8 mouse cellular contexts compared by ENCODE assay signal in the genomic region with DNA sequence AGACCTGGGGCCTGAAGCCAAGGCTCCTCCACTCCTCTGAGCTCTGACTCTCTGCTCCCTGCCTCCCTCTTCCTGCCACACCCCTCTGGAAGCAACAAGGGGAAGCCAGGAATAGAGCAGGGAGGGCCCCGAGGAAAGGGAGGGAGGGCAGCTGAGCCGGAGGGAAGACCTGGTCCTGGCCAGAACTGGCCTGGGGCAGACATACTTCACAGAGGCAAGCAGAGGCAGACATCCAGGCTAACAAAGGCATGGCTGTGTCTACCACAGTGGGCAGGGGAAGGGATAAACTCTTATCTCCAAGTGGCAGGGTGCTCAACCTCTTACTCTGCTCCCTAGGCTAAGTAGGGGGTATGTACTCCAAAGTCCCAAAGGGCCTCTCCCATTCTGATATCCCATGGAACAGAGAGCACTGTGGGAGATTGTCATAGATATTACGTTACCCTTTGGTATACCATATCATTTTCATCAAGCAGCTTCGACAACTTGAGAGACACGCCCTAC. TPM values are rescaled to one million over a fixed set of nuclear protein-coding genes. Genes with fewer than 3 reads are reported as not detected.
DNase-seq lines count a peak whose midpoint lies in the region; ATAC-seq and TF ChIP-seq lines count a peak whose summit lies in the region.

No protein-coding gene starts in this region.

- no peak overlapping the region; a peak in 1 of 4 replicates for H3K4me3 ChIP-seq in ES-E14 (ENCODE audit: insufficient read depth in 1 of 2, low read depth in 1 of 2, low read length in 2 of 2, poor library complexity in 1 of 2, severe bottlenecking in 1 of 2)
- no peak overlapping the region for H3K4me3 ChIP-seq in brown adipose tissue, adult 24 weeks (ENCODE audit: insufficient read depth, low read depth, low read length)
- H3K4me3 ChIP-seq in heart, embryonic 13.5 days, result no peak overlapping the region
- H3K4me3 ChIP-seq in limb, embryonic 10.5 days, result no peak overlapping the region
- H3K4me3 ChIP-seq in stomach, embryonic 14.5 days (ENCODE audit: low read depth, low read length), result no peak overlapping the region

- peak overlapping the region; percentile 18; the same call in 1 of the 2 replicates for H3K4me2 ChIP-seq in heart, embryonic 13.5 days
- no peak overlapping the region for H3K4me2 ChIP-seq in stomach, embryonic 14.5 days (replicated peaks; ENCODE audit: low read depth, low read length)

- H3K27me3 ChIP-seq in heart, embryonic 13.5 days (replicated peaks), result no peaks in the 10 kb centered on the region
- no peaks in the 10 kb centered on the region for H3K27me3 ChIP-seq in limb, embryonic 10.5 days (ENCODE audit: low read depth, poor library complexity, severe bottlenecking)
- no peaks in the 10 kb centered on the region for H3K27me3 ChIP-seq in stomach, embryonic 14.5 days (ENCODE audit: control insufficient read depth, insufficient read depth, low read length)

- H3K9ac ChIP-seq in ES-E14 (ENCODE audit: insufficient read depth, low read depth, low read length, poor library complexity, severe bottlenecking), result 0 out of 2 replicates have a peak overlapping the region, but pooled peaks have one; percentile 3
- peak overlapping the region; percentile 59; the same call in 1 of the 2 replicates for H3K9ac ChIP-seq in heart, embryonic 13.5 days
- no peak overlapping the region for H3K9ac ChIP-seq in stomach, embryonic 14.5 days (replicated peaks; ENCODE audit: low read depth, low read length)

- peaks cover 15% of the 10 kb centered on the region; the same call in 1 of the 2 replicates for H3K36me3 ChIP-seq in ES-E14 (ENCODE audit: control insufficient read depth, insufficient read depth, low read length, poor library complexity, severe bottlenecking)
- peaks cover 38% of the 10 kb centered on the region for H3K36me3 ChIP-seq in heart, embryonic 13.5 days
- peaks cover 44% of the 10 kb centered on the region for H3K36me3 ChIP-seq in limb, embryonic 10.5 days
- peaks cover 15% of the 10 kb centered on the region; the same call in 1 of the 2 replicates for H3K36me3 ChIP-seq in stomach, embryonic 14.5 days (ENCODE audit: control insufficient read depth, insufficient read depth, low read length)

- H3K9me3 ChIP-seq in ES-E14 (ENCODE audit: control insufficient read depth, insufficient read depth, low read depth, low read length), result no peaks in the 10 kb centered on the region
- H3K9me3 ChIP-seq in heart, embryonic 13.5 days, result no peaks in the 10 kb centered on the region
- H3K9me3 ChIP-seq in limb, embryonic 10.5 days (replicated peaks), result no peaks in the 10 kb centered on the region
- H3K9me3 ChIP-seq in stomach, embryonic 14.5 days (ENCODE audit: control insufficient read depth, low read depth, low read length), result no peaks in the 10 kb centered on the region

- ATAC-seq in heart, embryonic 13.5 days (ENCODE audit: extremely low read depth, insufficient number of reproducible peaks, low FRiP score, low TSS enrichment), result no peak
- peak; percentile 28; the same call in 1 of the 2 replicates for ATAC-seq in stomach, embryonic 14.5 days (ENCODE audit: insufficient number of reproducible peaks, insufficient read depth, low FRiP score, low read depth)

- WGBS in heart, embryonic 13.5 days, result 37% methylated on average over 5 of the region's 5 CpGs
- 78% methylated on average over 5 of the region's 5 CpGs for WGBS in limb, embryonic 10.5 days
- 57% methylated on average over 4 of the region's 5 CpGs for WGBS in stomach, embryonic 14.5 days

- in situ Hi-C loops in ES-E14 (cut with MboI; ENCODE audit: low sequenced_read_pairs in 2 of 2, unreplicated experiment in 2 of 2), result no loop called here

- H3K27ac ChIP-seq in ES-E14 (ENCODE audit: insufficient read depth, low read depth, low read length, poor library complexity, severe bottlenecking), result no peak overlapping the region; the same call in 1 of the 2 replicates
- H3K27ac ChIP-seq in brown adipose tissue, adult 24 weeks (replicated peaks; ENCODE audit: low read depth, low read length), result peak overlapping the region; percentile 54
- H3K27ac ChIP-seq in heart, embryonic 13.5 days (replicated peaks), result peak overlapping the region; percentile 63
- peak overlapping the region; percentile 54; the same call in 1 of the 2 replicates for H3K27ac ChIP-seq in limb, embryonic 10.5 days
- H3K27ac ChIP-seq in stomach, embryonic 14.5 days (ENCODE audit: low read length), result peak overlapping the region; percentile 52; the same call in 1 of the 2 replicates

- peaks cover 7 to 26% of the 10 kb centered on the region in 2 experiments; a peak in 2 of 4 replicates for H3K4me1 ChIP-seq in ES-E14 (ENCODE audit: control insufficient read depth in 2 of 2, insufficient read depth in 2 of 2, low read length in 2 of 2, poor library complexity in 1 of 2)
- peaks cover 31% of the 10 kb centered on the region for H3K4me1 ChIP-seq in brown adipose tissue, adult 24 weeks (ENCODE audit: control insufficient read depth, insufficient read depth, insufficient read length, low read length)
- peaks cover 38% of the 10 kb centered on the region for H3K4me1 ChIP-seq in heart, embryonic 13.5 days
- peaks cover 9% of the 10 kb centered on the region; the same call in 1 of the 2 replicates for H3K4me1 ChIP-seq in limb, embryonic 10.5 days
- H3K4me1 ChIP-seq in stomach, embryonic 14.5 days (ENCODE audit: control insufficient read depth, insufficient read depth, low read length), result peaks cover 13% of the 10 kb centered on the region

- no peak for DNase-seq in ES-E14 (ENCODE audit: low read depth, low spot score)
- no peak for DNase-seq in limb, embryonic 10.5 days (ENCODE audit: low spot score)
- DNase-seq in left cerebral cortex, adult 11 months (ENCODE audit: low spot score), result no peak
- DNase-seq in right cerebral cortex, adult 18-20 months, result no peak
- DNase-seq in embryo, embryonic 10 days (ENCODE audit: low spot score), result no peak

TF ChIP-seq in ES-E14, 5 proteins besides CTCF, POLR2A, EP300 and RAD21:
- TF ChIP-seq HCFC1 (IDR thresholded peaks at IDR 0.05; ENCODE audit: borderline replicate concordance, insufficient read depth, low read length) (no peak), ZC3H11A (IDR thresholded peaks at IDR 0.05; ENCODE audit: borderline replicate concordance, low read depth, low read length) (no peak), MAFK (IDR thresholded peaks at IDR 0.05; ENCODE audit: insufficient read depth, low read depth, low read length) (no peak), ZNF384 (IDR thresholded peaks at IDR 0.05; ENCODE audit: low read depth, low read length) (no peak), CHD2 (IDR thresholded peaks at IDR 0.05; ENCODE audit: low read depth, low read length) (no peak)
TF ChIP-seq in ES-E14: peak in this region for 0.

RNA-seq across cellular contexts. Expression of a gene that starts 7.4 kb away (rescaled TPM):
- total RNA-seq in ES-E14 (2012; rRNA removed), result 81.5 and 94.2 TPM in 2 replicates
- polyA plus RNA-seq in brown adipose tissue, adult 24 weeks (2012; ENCODE audit: insufficient read depth, insufficient read length, missing spikeins), result 84.4 and 166 TPM in 2 replicates
- 127 and 137 TPM in 2 replicates for polyA plus RNA-seq in heart, embryonic 13.5 days (2015; fragmentation: Nextera tagmentation; extraction: Ambion mirVana)
- 163 and 174 TPM in 2 replicates for polyA plus RNA-seq in limb, embryonic 10.5 days (2016; fragmentation: Nextera tagmentation; extraction: Ambion mirVana)
- 207 and 214 TPM in 2 replicates for polyA plus RNA-seq in stomach, embryonic 14.5 days (2014; fragmentation: Nextera tagmentation; extraction: Ambion mirVana)

RNA-seq across cellular contexts. Expression of a gene that starts 15.8 kb away (rescaled TPM):
- 104 and 165 TPM in 2 replicates for total RNA-seq in ES-E14 (2012; rRNA removed)
- polyA plus RNA-seq in brown adipose tissue, adult 24 weeks (2012; ENCODE audit: insufficient read depth, insufficient read length, missing spikeins), result 14.0 and 18.5 TPM in 2 replicates
- 73.9 and 74.2 TPM in 2 replicates for polyA plus RNA-seq in heart, embryonic 13.5 days (2015; fragmentation: Nextera tagmentation; extraction: Ambion mirVana)
- polyA plus RNA-seq in limb, embryonic 10.5 days (2016; fragmentation: Nextera tagmentation; extraction: Ambion mirVana), result 183 and 193 TPM in 2 replicates
- 158 and 161 TPM in 2 replicates for polyA plus RNA-seq in stomach, embryonic 14.5 days (2014; fragmentation: Nextera tagmentation; extraction: Ambion mirVana)

RNA-seq across cellular contexts. Expression of a gene that starts 42.4 kb away (rescaled TPM):
- 103 and 114 TPM in 2 replicates for total RNA-seq in ES-E14 (2012; rRNA removed)
- 14.4 and 18.3 TPM in 2 replicates for polyA plus RNA-seq in brown adipose tissue, adult 24 weeks (2012; ENCODE audit: insufficient read depth, insufficient read length, missing spikeins)
- 41.1 and 45.9 TPM in 2 replicates for polyA plus RNA-seq in heart, embryonic 13.5 days (2015; fragmentation: Nextera tagmentation; extraction: Ambion mirVana)
- 66.9 and 76.5 TPM in 2 replicates for polyA plus RNA-seq in limb, embryonic 10.5 days (2016; fragmentation: Nextera tagmentation; extraction: Ambion mirVana)
- 45.9 and 49.3 TPM in 2 replicates for polyA plus RNA-seq in stomach, embryonic 14.5 days (2014; fragmentation: Nextera tagmentation; extraction: Ambion mirVana)
